In genomic region chr14:87140327-87140962, GRCm38 (mm10) we compare ENCODE assay signal across 8 mouse cellular contexts. TPM values are rescaled to one million over a fixed set of nuclear protein-coding genes. Genes with fewer than 3 reads are reported as not detected.
A peak's percentile ranks its signal among the peaks of the same experiment; 100 is the strongest.
DNase-seq lines count a peak whose midpoint lies in the region; ATAC-seq lines count a peak whose summit lies in the region.

No protein-coding gene starts in this region.

- no peaks in the 10 kb centered on the region for H3K27me3 ChIP-seq in embryonic facial prominence, embryonic 11.5 days (ENCODE audit: control insufficient read depth, insufficient read depth, low read length)
- no peaks in the 10 kb centered on the region for H3K27me3 ChIP-seq in hindbrain, embryonic 15.5 days

- peak overlapping the region; percentile 75 for H3K9ac ChIP-seq in embryonic facial prominence, embryonic 11.5 days (replicated peaks; ENCODE audit: low read length)
- peak overlapping the region; percentile 34 for H3K9ac ChIP-seq in hindbrain, embryonic 15.5 days

- WGBS in embryonic facial prominence, embryonic 11.5 days, result 3% methylated on average over 17 of the region's 17 CpGs
- WGBS in hindbrain, embryonic 15.5 days, result 6% methylated on average over 17 of the region's 17 CpGs
- 5% methylated on average over 17 of the region's 17 CpGs for WGBS in macrophage (ENCODE audit: missing documents)

- no peak overlapping the region; the same call in 1 of the 2 replicates for H3K27ac ChIP-seq in embryonic facial prominence, embryonic 11.5 days (replicated peaks; ENCODE audit: low read depth, low read length)
- H3K27ac ChIP-seq in hindbrain, embryonic 15.5 days (replicated peaks), result no peak overlapping the region
- H3K27ac ChIP-seq in macrophage, result peak overlapping the region; percentile 25

- ATAC-seq in embryonic facial prominence, embryonic 11.5 days (replicated peaks; ENCODE audit: insufficient number of reproducible peaks, low FRiP score, low TSS enrichment, low read depth), result peak; percentile 32; the same call in 1 of the 2 replicates
- ATAC-seq in hindbrain, embryonic 15.5 days (ENCODE audit: low FRiP score, low read depth), result no peak

- DNase-seq in cerebellum, adult 9-10 months, result peak; percentile 1
- DNase-seq in cerebellum, postnatal 10 days, result no peak
- DNase-seq in CD4-positive, CD25-positive, alpha-beta regulatory T cell, adult 2 months (ENCODE audit: low read depth, low spot score), result peak; percentile 68
- DNase-seq in embryonic facial prominence, embryonic 11.5 days (ENCODE audit: low spot score), result peak; percentile 66
- DNase-seq in frontal cortex, postnatal 10 days (ENCODE audit: low spot score in 2 of 2), result no peak
- no peak for DNase-seq in layer of hippocampus, postnatal 10 days (ENCODE audit: low spot score in 2 of 2)

- H3K4me1 ChIP-seq in embryonic facial prominence, embryonic 11.5 days (ENCODE audit: control insufficient read depth, insufficient read depth, low read length), result no peaks in the 10 kb centered on the region
- peaks cover 6% of the 10 kb centered on the region; the same call in 1 of the 2 replicates for H3K4me1 ChIP-seq in hindbrain, embryonic 15.5 days (replicated peaks)

- H3K79me2 ChIP-seq in macrophage (ENCODE audit: inconsistent target), result peaks cover 52% of the 10 kb centered on the region

- H3K4me2 ChIP-seq in embryonic facial prominence, embryonic 11.5 days (ENCODE audit: low read depth, low read length), result peak overlapping the region; percentile 74
- peak overlapping the region; percentile 96 for H3K4me2 ChIP-seq in hindbrain, embryonic 15.5 days

- peak overlapping the region; percentile 72 for H3K4me3 ChIP-seq in embryonic facial prominence, embryonic 11.5 days (ENCODE audit: low read depth, low read length)
- H3K4me3 ChIP-seq in hindbrain, embryonic 15.5 days, result peak overlapping the region; percentile 86
- H3K4me3 ChIP-seq in macrophage (ENCODE audit: inconsistent target), result peak overlapping the region; percentile 71

- H3K9me3 ChIP-seq in embryonic facial prominence, embryonic 11.5 days (replicated peaks; ENCODE audit: control insufficient read depth, low read length), result no peaks in the 10 kb centered on the region
- H3K9me3 ChIP-seq in hindbrain, embryonic 15.5 days, result no peaks in the 10 kb centered on the region

- H3K36me3 ChIP-seq in embryonic facial prominence, embryonic 11.5 days (replicated peaks; ENCODE audit: control insufficient read depth, insufficient read depth, low read depth, low read length), result no peaks in the 10 kb centered on the region
- H3K36me3 ChIP-seq in hindbrain, embryonic 15.5 days, result no peaks in the 10 kb centered on the region
- no peaks in the 10 kb centered on the region for H3K36me3 ChIP-seq in macrophage (ENCODE audit: inconsistent target)

RNA-seq across cellular contexts. Expression of gene Diaph3, which starts 0.6 kb away (rescaled TPM):
- 10.5 and 11.3 TPM in 2 replicates for polyA plus RNA-seq in embryonic facial prominence, embryonic 11.5 days (2014; fragmentation: Nextera tagmentation; extraction: Ambion mirVana)
- polyA plus RNA-seq in hindbrain, embryonic 15.5 days (2015; fragmentation: Nextera tagmentation; extraction: Ambion mirVana), result 3.7 and 4.1 TPM in 2 replicates
- total RNA-seq in macrophage (2018; cell fraction: chromatin; rRNA removed), result 10 to 100 TPM in 24 of 26 experiments, 1 to 10 TPM in 2; 7.8 to 48.8 (median 16.8) TPM
- total RNA-seq in macrophage (2018; cell fraction: cytosol; rRNA removed), result 1 to 10 TPM in 25 of 26 experiments, under 1 TPM in 1; 0.93 to 5.1 (median 2.8) TPM
- 10 to 100 TPM in 7 of 26 experiments, 1 to 10 TPM in 19; 1.8 to 41.2 (median 7.1) TPM for total RNA-seq in macrophage (2018; cell fraction: nucleus; rRNA removed)
- 1.1 to 6.6 TPM (median 4.9 TPM) in 3 replicates for polyA plus RNA-seq in macrophage (2018)
- total RNA-seq in layer of hippocampus, postnatal 10 days (2021), result 1 to 10 TPM; 6.8 to 7.6 TPM

Comparison
In these comparisons a context has a peak if more than half of its experiments do, and no peak if none do; other contexts are left out.
1. DNase-seq: peak in cerebellum, adult 9-10 months (single experiment), CD4-positive, CD25-positive, alpha-beta regulatory T cell, adult 2 months (single experiment) and embryonic facial prominence, embryonic 11.5 days (single experiment); none in cerebellum, postnatal 10 days (0 of 2), frontal cortex, postnatal 10 days (0 of 2) and layer of hippocampus, postnatal 10 days (0 of 2).
2. Peak in every context shown above with its lines, with median percentiles within 50 percentile points of each other: H3K4me3 ChIP-seq.